Mouse (Mus musculus) CH12F3 (cell line): ENCODE measurements around the gene Adamts15.

ENCODE experiments used
- in situ Hi-C: fragments of 300-500 bp; cut with MboI; formaldehyde crosslinking; loops from 2 replicates; pipeline ENCODE4 v1.14.3; 2020; ENCODE audit warnings: low sequenced_read_pairs

Adamts15 gene

GRCm38 (mm10) chr9:30886276-30886675, 36.0 kb downstream of the Adamts15 start:
- in situ Hi-C loops, result no loop called here

- in situ Hi-C loops, result no loop called here
These were observed 41.7 kb downstream of the Adamts15 start for GRCm38 (mm10) chr9:30880553-30880952.

GRCm38 (mm10) chr9:30879947-30880273, 42.3 kb downstream of the Adamts15 start:
- in situ Hi-C loops, result no loop called here

- in situ Hi-C loops, result no loop called here
These were observed 42.9 kb downstream of the Adamts15 start for GRCm38 (mm10) chr9:30879248-30879946.

- in situ Hi-C loops, result no loop called here
These were observed 45.7 kb downstream of the Adamts15 start for GRCm38 (mm10) chr9:30876552-30876951.

- in situ Hi-C loops, result no loop called here
These were observed 66.4 kb downstream of the Adamts15 start for GRCm38 (mm10) chr9:30855837-30856236.

- in situ Hi-C loops, result no loop called here
These were observed 70.4 kb downstream of the Adamts15 start for GRCm38 (mm10) chr9:30851841-30852240.

GRCm38 (mm10) chr9:30849951-30850350, 72.3 kb downstream of the Adamts15 start:
- in situ Hi-C loops, result no loop called here

- in situ Hi-C loops, result no loop called here
These were observed 72.8 kb downstream of the Adamts15 start for GRCm38 (mm10) chr9:30849444-30849843.
